In the genomic region with DNA sequence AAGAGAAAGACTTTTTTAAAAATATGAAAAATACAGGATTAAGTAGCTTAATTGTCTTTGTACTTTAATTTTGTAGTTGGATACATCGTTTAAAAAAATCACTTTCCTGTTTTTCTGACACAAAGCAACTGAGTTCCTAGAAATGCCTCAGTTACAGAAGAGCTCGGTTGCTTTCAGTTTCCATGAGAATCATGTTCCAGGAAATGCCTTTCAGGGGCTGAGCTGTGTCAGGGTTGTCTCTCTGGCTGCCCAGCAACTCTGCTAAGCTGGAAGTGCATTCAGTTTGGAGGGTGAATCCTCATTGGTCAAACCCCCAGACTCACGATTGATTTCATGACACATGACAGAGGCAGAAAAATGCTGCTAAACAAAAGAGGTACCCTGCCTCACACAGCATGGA, we compare ENCODE assay signal across 8 mouse cellular contexts. TPM values are rescaled to one million over a fixed set of nuclear protein-coding genes. Genes with fewer than 3 reads are reported as not detected.
DNase-seq lines count a peak whose midpoint lies in the region; ATAC-seq and TF ChIP-seq lines count a peak whose summit lies in the region.
"Not testable (repeated sequence)": the region's sequence is repeated elsewhere in the genome, so short reads cannot be mapped to it uniquely, and the experiment has no call there.
"Had no signal": no experiment of that assay in that cellular context is flagged by ENCODE, and none has a peak within 500 bp of the region (broad histone marks: within the 10 kb centered on the region; RNA-seq: fewer than 3 reads in every experiment).

No protein-coding gene starts in this region.

- not testable (repeated sequence) for H3K4me3 ChIP-seq in embryonic facial prominence, embryonic 14.5 days (ENCODE audit: low read depth, low read length); heart, embryonic 13.5 days; left cerebral cortex, adult 2 months

- H3K27me3 ChIP-seq in embryonic facial prominence, embryonic 14.5 days (replicated peaks; ENCODE audit: control insufficient read depth, insufficient read depth, low read length); heart, embryonic 13.5 days (replicated peaks): not testable (repeated sequence)

- H3K36me3 ChIP-seq in embryonic facial prominence, embryonic 14.5 days (ENCODE audit: control insufficient read depth, insufficient read depth, low read length); heart, embryonic 13.5 days: not testable (repeated sequence)

- intact Hi-C loops in left cerebral cortex, adult 2 months (cut with DNase I): not testable (repeated sequence)

- not testable (repeated sequence) for H3K9me3 ChIP-seq in embryonic facial prominence, embryonic 14.5 days (ENCODE audit: control insufficient read depth, low read length); heart, embryonic 13.5 days

- H3K27ac ChIP-seq in embryonic facial prominence, embryonic 14.5 days (replicated peaks; ENCODE audit: low read depth, low read length): not testable (repeated sequence)
- peak overlapping the region; percentile 69 for H3K27ac ChIP-seq in heart, embryonic 13.5 days (replicated peaks)
- peak overlapping the region; percentile 30; the same call in 1 of the 2 replicates for H3K27ac ChIP-seq in left cerebral cortex, adult 2 months

- not testable (repeated sequence) for H3K9ac ChIP-seq in embryonic facial prominence, embryonic 14.5 days (ENCODE audit: low read depth, low read length); heart, embryonic 13.5 days

- 32% methylated on average over 3 of the region's 3 CpGs for WGBS in embryonic facial prominence, embryonic 14.5 days
- WGBS in heart, embryonic 13.5 days: 42% methylated on average over 3 of the region's 3 CpGs

- not testable (repeated sequence) for TF ChIP-seq CTCF in left cerebral cortex, adult 2 months (IDR thresholded peaks at IDR 0.05)

- peak; percentile 33 for DNase-seq in T-cell, adult 2 months (ENCODE audit: low spot score)
- peak; percentile 4 for DNase-seq in embryonic facial prominence, embryonic 14.5 days (ENCODE audit: low spot score)
- peak; percentile 22 for DNase-seq in kidney, adult 11 months
- not testable (repeated sequence) for DNase-seq in left cerebral cortex, adult 2 months (ENCODE audit: extremely low spot score in 1 of 2, low spot score in 2 of 2)
- peak; percentile 58 for DNase-seq in lung, postnatal 36 days
- peak; percentile 16 to 46 for DNase-seq in spleen, postnatal 36 days (ENCODE audit: low spot score in 2 of 2)

- not testable (repeated sequence) for H3K4me2 ChIP-seq in embryonic facial prominence, embryonic 14.5 days (ENCODE audit: low read depth, low read length)
- H3K4me2 ChIP-seq in heart, embryonic 13.5 days: 0 out of 2 replicates have a peak overlapping the region, but pooled peaks have one; percentile 10

- H3K4me1 ChIP-seq in embryonic facial prominence, embryonic 14.5 days (ENCODE audit: control insufficient read depth, insufficient read depth, low read length); heart, embryonic 13.5 days: not testable (repeated sequence)

- not testable (repeated sequence) for ATAC-seq in embryonic facial prominence, embryonic 14.5 days (ENCODE audit: low read depth); heart, embryonic 13.5 days (ENCODE audit: extremely low read depth, insufficient number of reproducible peaks, low FRiP score, low TSS enrichment)

RNA-seq across cellular contexts. Expression of a gene that starts 6.3 kb away (rescaled TPM):
- 1.2 and 1.4 TPM in 2 replicates for polyA plus RNA-seq in embryonic facial prominence, embryonic 14.5 days (2014; fragmentation: Nextera tagmentation; extraction: Ambion mirVana)
- 4.7 and 7.2 TPM in 2 replicates for polyA plus RNA-seq in heart, embryonic 13.5 days (2015; fragmentation: Nextera tagmentation; extraction: Ambion mirVana)
- total RNA-seq in left cerebral cortex, adult 2 months (2021): 1 to 10 TPM; 1.1 to 2.3 TPM

RNA-seq across cellular contexts. Expression of a gene that starts 6.4 kb away (rescaled TPM):
- polyA plus RNA-seq in embryonic facial prominence, embryonic 14.5 days (2014; fragmentation: Nextera tagmentation; extraction: Ambion mirVana): 0.79 and 1.2 TPM in 2 replicates
- 1.3 and 1.4 TPM in 2 replicates for polyA plus RNA-seq in heart, embryonic 13.5 days (2015; fragmentation: Nextera tagmentation; extraction: Ambion mirVana)
- total RNA-seq in left cerebral cortex, adult 2 months (2021): not detected
- total RNA-seq: gastrocnemius, postnatal 14 days had no signal

RNA-seq across cellular contexts. Expression of a gene that starts 6.4 kb away (rescaled TPM):
- 4.2 and 4.6 TPM in 2 replicates for polyA plus RNA-seq in embryonic facial prominence, embryonic 14.5 days (2014; fragmentation: Nextera tagmentation; extraction: Ambion mirVana)
- polyA plus RNA-seq in heart, embryonic 13.5 days (2015; fragmentation: Nextera tagmentation; extraction: Ambion mirVana): 3.0 and 3.2 TPM in 2 replicates
- total RNA-seq in left cerebral cortex, adult 2 months (2021): 1 to 10 TPM; 3.0 to 3.4 TPM
